Mouse (Mus musculus): ENCODE measurements around the gene Fcer1g. TPM values are rescaled to one million over a fixed set of nuclear protein-coding genes. Genes with fewer than 3 reads are reported as not detected.

Fcer1g gene
- total RNA-seq (2021), result 10 to 100 TPM; 10.2 to 11.6 TPM
- long read RNA-seq, experiment 1, transcript Fcer1g-201 (5 exons, 674 nt), result major isoform, 5 of 6 reads
- long read RNA-seq, experiment 1, partial matches to known transcripts, result 0 of 6 reads
- long read RNA-seq, experiment 1, other reads (novel, unspliced or antisense), result 1 of 6 reads
- long read RNA-seq, experiment 2, partial matches to known transcripts, result 0 of 4 reads
- long read RNA-seq, experiment 2, other reads (novel, unspliced or antisense), result 1 of 4 reads

GRCm38 (mm10) chr1:171234126-171234525, at the start of gene Fcer1g:
Gene Fcer1g, minus strand, starts transcription at chr1:171234365.
- intact Hi-C loops (cut with DNase I), result no loop called here
- DNase-seq, result no peak

GRCm38 (mm10) chr1:171283188-171284160, 49.3 kb upstream of the Fcer1g start:
- no peak for DNase-seq
- intact Hi-C loops (cut with DNase I), result loop anchor here (2.0 to 5.0 kb wide), 2 partner anchors 41 to 59 kb away; partner anchors contain the start of gene Apoa2

- DNase-seq, result peak in 1 of 2 experiments; percentile 1
- intact Hi-C loops (cut with DNase I), result loop anchor here (2.0 to 5.0 kb wide), 2 partner anchors 40 to 57 kb away; partner anchors contain the start of gene Apoa2
These were observed 48.1 kb upstream of the Fcer1g start for GRCm38 (mm10) chr1:171282086-171282805.

- intact Hi-C loops (cut with DNase I), result loop anchor here (5.0 kb wide), 1 partner anchor 39 kb away; no protein-coding TSS in a partner anchor
- peak; percentile 85 to 88 for DNase-seq
These were observed 47.4 kb upstream of the Fcer1g start for GRCm38 (mm10) chr1:171281528-171281923.

- DNase-seq, result peak; percentile 84 to 88
- intact Hi-C loops (cut with DNase I), result loop anchor here (5.0 kb wide), 1 partner anchor 39 kb away; no protein-coding TSS in a partner anchor
These were observed 46.9 kb upstream of the Fcer1g start, which contains the start of gene Ppox for GRCm38 (mm10) chr1:171280916-171281527. Gene Ppox, minus strand, starts transcription at chr1:171281186.

- DNase-seq, result peak in 1 of 2 experiments; percentile 2
- intact Hi-C loops (cut with DNase I), result loop anchor here (5.0 kb wide), 1 partner anchor 38 kb away; no protein-coding TSS in a partner anchor
These were observed 46.2 kb upstream of the Fcer1g start for GRCm38 (mm10) chr1:171280250-171280915.

GRCm38 (mm10) chr1:171279721-171280120, 45.6 kb upstream of the Fcer1g start:
- intact Hi-C loops (cut with DNase I), result loop anchor here (5.0 kb wide), 1 partner anchor 37 kb away; no protein-coding TSS in a partner anchor

GRCm38 (mm10) chr1:171279012-171279705, 45.0 kb upstream of the Fcer1g start:
- intact Hi-C loops (cut with DNase I), result no loop called here
- peak in 1 of 2 experiments; percentile 1 for DNase-seq

More at GRCm38 (mm10) chr1:171279721-171280120, 45.6 kb upstream of the Fcer1g start:
- DNase-seq, result peak in 1 of 2 experiments; percentile 1

- DNase-seq, result no peak
- intact Hi-C loops (cut with DNase I), result no loop called here
These were observed 44.3 kb upstream of the Fcer1g start for GRCm38 (mm10) chr1:171278436-171278835.

GRCm38 (mm10) chr1:171277736-171278135, 43.6 kb upstream of the Fcer1g start:
- DNase-seq, result no peak
- intact Hi-C loops (cut with DNase I), result no loop called here

- intact Hi-C loops (cut with DNase I), result no loop called here
- no peak for DNase-seq
These were observed 42.1 kb upstream of the Fcer1g start for GRCm38 (mm10) chr1:171276110-171276748.

GRCm38 (mm10) chr1:171275144-171275734, 41.1 kb upstream of the Fcer1g start:
- intact Hi-C loops (cut with DNase I), result no loop called here
- no peak for DNase-seq

- intact Hi-C loops (cut with DNase I), result no loop called here
- DNase-seq, result no peak
These were observed 40.0 kb upstream of the Fcer1g start for GRCm38 (mm10) chr1:171274171-171274570.

- intact Hi-C loops (cut with DNase I), result no loop called here
- no peak for DNase-seq
These were observed 37.9 kb upstream of the Fcer1g start for GRCm38 (mm10) chr1:171272086-171272485.

- DNase-seq, result no peak
- intact Hi-C loops (cut with DNase I), result no loop called here
These were observed 37.5 kb upstream of the Fcer1g start for GRCm38 (mm10) chr1:171271622-171272021.

GRCm38 (mm10) chr1:171271196-171271595, 37.0 kb upstream of the Fcer1g start:
- intact Hi-C loops (cut with DNase I), result no loop called here
- no peak for DNase-seq

GRCm38 (mm10) chr1:171270573-171270900, 36.4 kb upstream of the Fcer1g start:
- intact Hi-C loops (cut with DNase I), result no loop called here

More at GRCm38 (mm10) chr1:171270573-171270900, 36.4 kb upstream of the Fcer1g start:
- DNase-seq, result no peak
